Mouse (Mus musculus): ENCODE measurements around the gene Rab3ip.

DNA sequence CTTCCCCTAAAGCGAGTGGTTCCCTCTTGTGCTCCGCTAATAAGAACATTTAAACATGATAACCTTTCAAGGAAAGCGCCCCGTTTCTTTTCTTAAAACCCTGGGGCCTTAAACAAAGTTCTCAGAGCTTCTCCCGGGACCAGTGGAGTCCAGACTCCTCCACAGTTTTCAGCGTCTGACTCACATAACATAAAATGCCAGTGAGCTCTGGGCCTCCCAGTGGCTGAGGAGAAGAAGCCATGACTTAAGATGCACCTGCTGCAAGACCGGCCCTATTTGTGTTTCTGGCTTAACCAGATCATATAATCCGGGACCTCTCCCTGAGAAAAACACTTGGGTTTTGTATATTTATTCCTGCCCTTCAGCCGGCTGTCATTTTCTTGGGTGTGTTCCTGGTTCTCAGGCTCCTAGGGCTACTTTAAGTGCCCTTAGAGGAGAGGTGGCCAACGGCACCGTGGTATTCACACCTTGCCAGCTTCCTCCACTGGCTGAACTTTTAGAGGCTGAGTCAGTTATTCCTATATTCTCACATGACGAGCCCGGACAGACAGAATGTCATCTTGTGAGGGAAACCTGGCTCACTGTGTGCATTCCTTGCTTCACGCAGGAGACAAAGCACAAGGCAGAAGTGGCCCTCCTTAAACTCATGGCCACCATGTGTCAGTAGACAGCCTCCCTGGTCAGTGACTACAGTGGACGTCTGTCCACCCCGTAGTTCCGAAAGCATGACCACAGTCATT lies 48.3 kb upstream of the Rab3ip start:
- TF ChIP-seq CTCF (IDR thresholded peaks at IDR 0.05; ENCODE audit: low read depth) (no peak), EP300 (IDR thresholded peaks at IDR 0.05; ENCODE audit: low read depth) (no peak)
